Mouse (Mus musculus) thymus, postnatal 14 days (tissue): ENCODE measurements around the gene Reep6.
"Not testable (repeated sequence)": the region's sequence is repeated elsewhere in the genome, so short reads cannot be mapped to it uniquely, and the experiment has no call there.

Source experiments
- DNase-seq: peaks from one replicate; pipeline ENCODE4 v3.0.0; 2021

Gene Reep6

DNA sequence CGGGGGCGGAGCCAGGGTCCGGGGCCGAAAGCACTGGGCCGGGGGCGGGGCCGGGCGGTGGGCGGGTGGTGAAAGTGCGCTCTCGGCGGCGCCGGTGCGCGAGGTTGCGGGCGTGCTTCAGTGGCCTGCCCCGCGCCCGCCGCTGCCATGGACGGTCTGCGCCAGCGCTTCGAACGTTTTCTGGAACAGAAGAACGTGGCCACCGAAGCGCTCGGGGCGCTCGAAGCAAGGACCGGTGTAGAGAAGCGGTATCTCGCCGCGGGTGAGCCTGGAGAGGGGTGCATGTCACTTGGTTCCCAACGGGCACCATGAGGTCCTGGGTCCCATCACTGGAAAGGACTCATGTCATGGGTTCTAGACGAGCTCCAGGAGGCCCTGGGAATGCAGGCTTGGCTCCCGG lies 331 bp downstream of the Reep6 start:
- DNase-seq: no peak

DNA sequence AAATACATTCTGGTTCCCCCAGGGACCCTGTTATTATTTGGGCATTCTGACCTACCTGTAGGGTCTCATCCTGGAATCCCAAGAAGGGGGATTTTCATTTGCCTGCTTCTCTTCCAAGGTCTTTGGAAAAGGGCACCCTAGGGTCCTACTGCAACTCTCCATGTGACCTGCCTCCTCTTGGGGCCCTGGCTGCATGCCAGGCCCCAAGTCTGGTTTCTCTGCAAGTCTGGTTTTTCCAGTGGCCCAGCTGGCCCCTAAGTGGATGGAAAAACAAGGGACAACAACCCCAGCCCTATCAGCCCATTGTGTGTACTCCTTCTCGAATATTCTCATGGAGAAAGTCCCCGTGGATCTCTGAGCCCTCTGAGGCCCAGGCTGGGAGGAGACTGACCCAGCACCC lies 1.1 kb downstream of the Reep6 start:
- DNase-seq: no peak

DNA sequence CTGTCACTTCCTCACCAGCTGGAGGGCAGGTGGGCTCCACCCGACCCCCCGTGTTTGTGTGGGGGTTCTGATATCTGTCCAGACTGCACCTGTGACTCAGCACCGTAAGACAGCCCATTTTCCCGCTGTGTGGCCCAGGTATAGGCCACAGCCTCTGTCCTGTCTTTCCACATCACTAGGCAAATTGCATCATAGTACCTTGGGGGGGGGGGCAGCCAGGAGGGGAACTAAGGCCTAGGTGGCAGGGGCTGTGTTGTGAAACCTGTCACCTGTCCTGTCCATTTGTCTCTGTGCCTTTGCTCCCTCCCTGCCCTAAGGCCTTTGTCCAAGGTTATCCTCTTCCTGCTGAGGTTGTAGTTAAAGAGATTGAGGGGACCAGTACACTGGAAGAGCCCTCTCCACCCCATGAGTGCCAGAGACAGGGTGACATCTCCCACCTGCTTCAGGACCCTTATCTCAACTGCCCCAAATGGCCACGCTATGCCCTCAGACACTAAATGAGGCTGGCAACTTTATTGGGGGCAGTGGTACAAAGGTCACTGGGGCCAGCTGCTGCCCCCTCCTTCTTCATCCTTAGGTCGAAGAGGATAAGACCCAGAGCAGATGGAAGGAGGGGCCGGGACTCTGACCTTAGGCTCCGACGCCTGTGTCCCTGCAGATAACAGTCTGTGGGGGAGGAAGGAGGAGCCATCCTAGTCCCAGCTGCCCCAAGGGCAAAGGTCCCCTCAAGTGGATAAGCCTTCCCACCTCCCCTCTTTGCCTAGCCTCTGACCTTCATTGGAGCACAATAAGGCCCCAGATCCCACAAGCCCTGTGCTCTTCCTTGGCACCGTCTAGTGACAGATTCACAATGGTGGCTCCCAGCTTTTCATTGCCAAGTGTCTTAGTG lies 2.1 kb downstream of the Reep6 start:
- no peak for DNase-seq

- DNase-seq: no peak
These were observed 2.8 kb downstream of the Reep6 start for GRCm38 (mm10) chr10:80332525-80332989.

DNA sequence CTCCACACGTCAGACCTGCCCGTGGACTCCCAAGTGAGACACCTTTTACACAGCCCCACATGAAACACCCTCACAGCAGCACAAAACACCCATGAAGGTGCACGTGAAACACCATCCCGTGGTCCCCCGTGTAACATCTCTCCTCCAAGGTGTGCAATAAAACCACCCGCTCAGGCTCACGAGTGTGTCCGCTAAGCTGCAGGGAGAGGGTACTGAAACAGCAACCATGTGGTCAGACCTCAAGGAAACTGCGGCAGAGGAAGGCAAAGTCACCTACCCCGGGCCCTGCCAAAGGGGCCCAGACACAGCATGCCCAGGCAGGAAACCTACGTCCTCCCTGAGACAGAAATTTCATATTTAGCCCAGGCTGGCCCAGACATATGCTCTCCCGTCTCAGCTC lies 6.5 kb downstream of the Reep6 start:
- no peak for DNase-seq

GRCm38 (mm10) chr10:80339941-80340750 lies 10.4 kb downstream of the Reep6 start:
- peak; percentile 84 for DNase-seq

DNA sequence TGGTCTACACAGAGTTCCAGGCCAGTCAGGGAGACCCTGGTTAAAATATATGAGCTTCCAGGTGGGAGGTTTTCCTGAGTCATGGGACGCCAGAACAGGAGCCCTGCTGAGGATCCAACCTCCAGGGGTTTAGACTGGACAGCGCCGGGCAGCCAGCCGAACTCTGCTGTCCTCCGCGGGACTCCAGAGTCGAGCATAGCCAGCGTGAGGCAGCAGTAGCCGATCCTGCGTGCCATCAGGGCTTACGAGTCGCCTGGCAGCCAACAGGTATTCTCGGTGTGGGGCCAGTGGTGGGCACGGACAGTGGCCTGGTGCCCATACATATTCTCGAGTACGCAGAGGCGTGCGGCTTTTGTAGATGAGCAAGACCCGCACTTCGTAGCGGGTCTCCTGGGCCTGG lies 11.3 kb downstream of the Reep6 start:
- no peak for DNase-seq

DNA sequence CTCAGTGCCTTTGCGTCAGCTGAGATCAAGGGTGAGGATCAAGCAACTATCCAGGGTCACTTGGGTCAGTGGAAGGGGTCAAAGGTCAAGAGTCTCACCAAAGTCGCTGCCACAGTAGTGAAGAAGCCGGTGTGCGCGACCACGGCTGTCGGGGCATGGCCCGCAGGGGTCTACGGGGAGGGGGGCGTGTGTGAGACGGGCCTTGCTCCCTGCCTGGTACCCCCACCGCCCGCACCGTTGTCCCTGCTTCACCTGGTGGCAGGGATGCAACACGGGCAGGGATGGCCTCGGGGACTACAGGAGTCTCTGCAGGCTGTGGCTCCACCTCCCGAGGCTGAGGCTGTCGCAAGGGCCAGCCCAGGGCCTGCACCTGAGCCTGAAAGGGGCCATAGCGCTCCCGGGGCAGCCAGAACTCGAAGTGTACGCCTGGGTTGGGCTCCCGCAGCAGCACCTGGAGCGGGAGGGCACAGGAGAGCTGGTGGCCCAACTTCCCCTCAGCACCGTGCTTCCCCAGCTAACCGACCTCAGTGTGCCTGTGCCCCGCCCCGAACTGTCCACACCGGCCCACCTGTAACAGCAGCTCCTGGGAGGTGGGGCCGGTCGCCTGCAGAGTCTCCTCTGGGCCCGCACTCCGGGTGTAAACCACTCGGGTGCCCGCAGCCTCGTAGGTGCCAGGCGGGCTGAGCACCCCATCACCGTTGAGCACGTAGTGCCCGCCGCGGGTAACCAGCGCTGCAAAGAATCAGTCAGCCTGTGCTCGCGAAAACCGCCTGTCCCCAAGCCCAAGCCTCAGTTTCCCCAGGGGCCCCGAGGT lies 11.9 kb downstream of the Reep6 start:
- DNase-seq: no peak

- DNase-seq: no peak
These were observed 12.6 kb downstream of the Reep6 start for GRCm38 (mm10) chr10:80342305-80342748.

- peak; percentile 35 for DNase-seq
These were observed 13.1 kb downstream of the Reep6 start for GRCm38 (mm10) chr10:80342749-80343424.

GRCm38 (mm10) chr10:80343425-80343895 lies 13.7 kb downstream of the Reep6 start:
- DNase-seq: no peak

- no peak for DNase-seq
These were observed 14.4 kb downstream of the Reep6 start for GRCm38 (mm10) chr10:80344131-80344661.

- peak; percentile 54 for DNase-seq
These were observed 15.4 kb downstream of the Reep6 start for GRCm38 (mm10) chr10:80345122-80345521.

- DNase-seq: not testable (repeated sequence)
These were observed 16.2 kb downstream of the Reep6 start for GRCm38 (mm10) chr10:80345929-80346328.

- no peak for DNase-seq
These were observed 17.8 kb downstream of the Reep6 start for GRCm38 (mm10) chr10:80347514-80347967.

GRCm38 (mm10) chr10:80348244-80348781 lies 18.6 kb downstream of the Reep6 start, which contains the start of gene Adamtsl5:
Gene Adamtsl5 (minus strand): TSS chr10:80348412.
- peak; percentile 77 for DNase-seq

GRCm38 (mm10) chr10:80348981-80349380 lies 19.2 kb downstream of the Reep6 start:
- DNase-seq: no peak

DNA sequence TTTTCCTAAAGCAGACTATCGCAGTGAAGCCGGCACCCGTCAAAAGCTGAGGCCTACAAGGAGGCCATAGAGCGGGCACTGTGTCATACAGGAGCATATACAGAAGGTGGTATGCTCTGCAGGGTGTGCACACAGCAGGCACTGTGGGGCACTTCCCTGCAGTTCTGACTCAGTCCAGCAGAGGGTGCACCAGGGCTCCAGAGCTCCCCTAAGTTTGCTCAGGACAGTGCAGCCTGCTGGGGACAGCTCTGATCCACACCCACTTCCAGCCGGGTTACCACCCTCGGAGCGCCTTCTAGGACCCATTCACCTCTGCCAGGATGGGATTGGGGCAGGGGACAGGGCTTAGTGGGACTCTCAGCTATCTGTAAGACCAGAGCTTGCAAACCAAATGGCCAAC lies 20.5 kb downstream of the Reep6 start:
- DNase-seq: peak; percentile 88

GRCm38 (mm10) chr10:80351896-80352295 lies 22.1 kb downstream of the Reep6 start:
- DNase-seq: no peak

DNA sequence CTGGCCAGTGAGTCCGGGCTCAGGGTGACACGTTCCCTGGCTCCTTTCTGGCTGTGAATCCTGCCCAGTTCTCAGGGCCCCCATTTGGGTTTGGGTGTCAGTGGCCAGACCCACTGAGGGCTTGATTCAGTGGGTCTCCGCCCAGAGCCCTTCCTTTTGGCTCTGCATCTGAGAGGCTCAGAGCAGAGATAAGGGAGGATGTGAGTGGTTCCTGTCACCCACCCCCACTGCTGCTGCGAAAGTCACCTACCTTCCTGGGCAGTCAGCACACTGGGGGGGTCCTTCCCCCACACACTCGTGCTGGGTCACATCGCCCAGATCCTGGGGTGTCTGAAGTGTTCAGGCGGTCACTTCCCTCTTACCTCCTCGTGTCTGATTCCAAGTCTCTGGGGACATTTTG lies 23.0 kb downstream of the Reep6 start:
- no peak for DNase-seq

DNA sequence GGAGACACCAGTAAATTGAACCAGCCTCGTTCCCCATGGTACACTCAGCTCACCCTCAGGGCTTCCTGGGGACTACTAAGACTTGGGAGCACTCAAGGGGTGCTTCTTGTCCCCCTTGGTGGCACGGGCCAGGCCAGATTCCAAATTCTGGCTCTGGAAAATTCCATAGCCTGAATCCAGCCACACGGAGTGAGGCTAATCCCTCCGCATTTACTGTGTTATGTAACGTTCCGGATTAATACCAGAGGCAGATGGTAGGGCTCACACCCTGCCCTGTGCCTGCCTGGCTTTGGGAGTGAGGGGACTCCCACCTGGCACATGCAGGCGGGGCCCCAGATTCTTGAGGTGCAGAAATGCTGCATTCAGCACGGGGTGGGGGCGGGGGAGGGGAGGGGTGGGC lies 25.7 kb downstream of the Reep6 start:
- no peak for DNase-seq
